Mouse (Mus musculus) G1E (cell line): ENCODE results near the gene Fam227a. TPM values are rescaled to one million over a fixed set of nuclear protein-coding genes. Genes with fewer than 3 reads are reported as not detected.

Experiments
- ATAC-seq: 2 replicates; pipeline ENCODE4 v1.8.0; 2016; ENCODE audit warnings: mild to moderate bottlenecking; ENCODE audit not compliant: insufficient number of reproducible peaks, poor library complexity, low FRiP score, severe bottlenecking; ENCODE audit errors: extremely low read depth
- DNase-seq: peaks from one replicate; pipeline ENCODE4 v3.0.0; 2012; ENCODE audit warnings: low spot score
- H3K27me3 ChIP-seq: 2 replicates; pipeline ENCODE4 v1.6.1; 2012; ENCODE audit warnings: mild to moderate bottlenecking, low read length, inconsistent platforms; ENCODE audit not compliant: insufficient read depth
- H3K36me3 ChIP-seq: replicated peaks from 2 replicates; pipeline ENCODE3; 2012; ENCODE audit warnings: mild to moderate bottlenecking, inconsistent platforms
- H3K4me1 ChIP-seq: 2 replicates; pipeline ENCODE4 v1.6.1; 2012; ENCODE audit warnings: low read depth, low read length, inconsistent platforms, mixed read lengths; ENCODE audit not compliant: insufficient read depth
- H3K4me3 ChIP-seq: 2 replicates; pipeline ENCODE4 v1.5.1; 2012; ENCODE audit warnings: low read depth, mild to moderate bottlenecking, inconsistent platforms, low read length, moderate library complexity, mixed read lengths
- H3K9me3 ChIP-seq: replicated peaks from 2 replicates; pipeline ENCODE4 v1.6.1; 2012; ENCODE audit warnings: inconsistent platforms
- CTCF ChIP-seq: IDR thresholded peaks from 2 replicates; pipeline ENCODE4 v1.5.1; 2012; ENCODE audit warnings: low read depth, low read length, inconsistent platforms, mixed read lengths
- GATA1 ChIP-seq: IDR thresholded peaks from 2 replicates; pipeline ENCODE4 v1.6.1; 2012; ENCODE audit warnings: borderline replicate concordance, low read length, inconsistent platforms, mixed read lengths
- GATA2 ChIP-seq: IDR thresholded peaks from 2 replicates; pipeline ENCODE4 v1.6.1; 2012; ENCODE audit warnings: low read depth, low read length, inconsistent platforms, borderline replicate concordance
- POLR2AphosphoS5 ChIP-seq: IDR thresholded peaks from 2 replicates; pipeline ENCODE4 v1.6.1; 2012; ENCODE audit warnings: low read depth, low read length, inconsistent platforms; ENCODE audit not compliant: insufficient replicate concordance
- TAL1 ChIP-seq: conservative IDR thresholded peaks from 2 replicates; pipeline ENCODE4 v1.6.1; 2012; ENCODE audit warnings: low read depth, low read length, inconsistent platforms, mixed read lengths
- polyA plus RNA-seq: library from polyadenylated mRNA; stranded (reverse); fragments of >175 nt; gene quantifications from 2 replicates; pipeline ENCODE4 v1.2.3, GENCODE M21; 2012
- total RNA-seq, 2 experiments: library from RNA; stranded (forward) in 1 of 2; stranded (reverse) in 1 of 2; fragments of 200-1000 nt in 1 of 2; fragments of >200 nt in 1 of 2; fragmentation: Nextera tagmentation in 1 of 2; gene quantifications; 2 replicates each; pipeline ENCODE4 v1.2.3; 2014 to 2017

Fam227a gene
- total and polyA plus RNA-seq, 3 experiments: 0.11 to 2.1 (median 0.90) TPM

DNA sequence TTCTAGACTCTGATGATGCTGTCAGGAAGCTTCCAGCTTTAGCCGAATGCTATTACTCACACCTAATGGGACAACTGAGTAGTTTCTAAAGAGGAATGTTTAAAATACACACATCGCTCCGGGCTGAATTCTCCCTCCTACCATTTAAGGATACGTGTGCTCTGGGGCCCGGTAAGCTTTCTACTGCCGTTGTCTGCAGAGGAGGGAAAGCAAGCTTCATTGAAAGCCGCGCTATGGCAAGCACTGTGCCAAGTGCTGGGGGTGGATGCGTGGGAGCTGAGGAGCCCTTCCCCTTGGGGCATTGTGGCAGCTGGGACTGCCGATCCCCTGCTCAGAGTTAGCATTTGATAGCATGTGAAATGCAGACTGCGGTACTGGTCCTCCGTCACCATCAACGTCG is 2.3 kb downstream of the Fam227a start:
- DNase-seq (no peak), ATAC-seq (no peak)
- H3K9me3 ChIP-seq: no peaks in the 10 kb centered on the region
- no peak for TF ChIP-seq GATA1
- no peak for TF ChIP-seq POLR2AphosphoS5
- no peak for TF ChIP-seq TAL1
- no peak for TF ChIP-seq GATA2
- no peak for TF ChIP-seq CTCF
- H3K36me3 ChIP-seq: peaks cover 9% of the 10 kb centered on the region
- no peak overlapping the region for H3K4me3 ChIP-seq
- H3K4me1 ChIP-seq: peaks cover 26% of the 10 kb centered on the region
- peaks cover 3% of the 10 kb centered on the region; the same call in 1 of the 2 replicates for H3K27me3 ChIP-seq

DNA sequence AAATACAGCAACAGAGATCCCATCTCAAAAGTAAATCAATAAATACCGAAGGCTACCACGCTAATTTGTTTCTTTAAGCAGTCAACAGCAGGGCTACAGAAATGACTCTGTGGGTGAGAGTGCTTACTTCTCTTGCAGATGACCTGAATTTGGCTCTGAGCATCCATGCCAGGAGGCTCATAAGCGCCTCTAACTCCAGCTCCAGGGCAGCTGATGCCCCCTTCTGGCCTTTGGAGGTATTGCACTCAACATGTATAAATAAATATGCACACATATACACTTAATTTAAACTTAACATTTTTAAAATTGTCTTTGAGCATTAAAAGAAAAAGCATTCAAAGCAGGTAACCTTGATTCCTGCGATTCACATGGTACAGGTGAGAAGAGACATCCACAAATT is 7.3 kb downstream of the Fam227a start:
- TF ChIP-seq GATA1: no peak
- TF ChIP-seq GATA2: no peak
- TF ChIP-seq TAL1: no peak
- TF ChIP-seq POLR2AphosphoS5: no peak
- TF ChIP-seq CTCF: peak; percentile 50; the same call in 1 of the 2 replicates
- DNase-seq (no peak), ATAC-seq (no peak)
- H3K4me3 ChIP-seq: no peak overlapping the region
- no peaks in the 10 kb centered on the region for H3K36me3 ChIP-seq
- no peaks in the 10 kb centered on the region for H3K9me3 ChIP-seq
- peaks cover 3% of the 10 kb centered on the region; the same call in 1 of the 2 replicates for H3K4me1 ChIP-seq
- peaks cover 6% of the 10 kb centered on the region; the same call in 1 of the 2 replicates for H3K27me3 ChIP-seq

DNA sequence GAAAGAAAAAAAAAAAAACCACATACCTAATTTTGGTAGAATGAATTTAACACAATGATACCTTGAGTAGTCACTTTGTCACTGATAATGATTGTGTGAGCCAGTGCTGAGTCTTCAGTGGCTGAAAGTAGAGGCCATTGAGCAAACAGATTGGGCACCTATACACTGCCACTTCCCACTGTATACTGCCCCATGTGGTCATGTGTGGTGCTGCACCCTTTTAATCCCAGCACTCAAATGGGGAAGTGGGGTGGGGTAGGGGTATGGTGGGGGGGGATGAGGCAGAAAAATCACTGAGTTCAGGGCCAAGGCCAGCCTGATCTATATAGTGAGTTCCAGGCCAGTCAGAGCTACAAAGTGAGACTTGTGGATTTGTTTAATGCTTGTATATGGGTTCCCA is 8.2 kb downstream of the Fam227a start:
- TF ChIP-seq POLR2AphosphoS5: no peak
- TF ChIP-seq GATA1: no peak
- peak; percentile 63 for TF ChIP-seq CTCF
- DNase-seq: peak; percentile 41
- Histone ChIP-seq H3K36me3 (no peaks in the 10 kb centered on the region), H3K4me3 (no peak overlapping the region), H3K27me3 (peaks cover 5% of the 10 kb centered on the region; the same call in 1 of the 2 replicates), H3K9me3 (no peaks in the 10 kb centered on the region), H3K4me1 (no peaks in the 10 kb centered on the region)
- no peak for ATAC-seq

DNA sequence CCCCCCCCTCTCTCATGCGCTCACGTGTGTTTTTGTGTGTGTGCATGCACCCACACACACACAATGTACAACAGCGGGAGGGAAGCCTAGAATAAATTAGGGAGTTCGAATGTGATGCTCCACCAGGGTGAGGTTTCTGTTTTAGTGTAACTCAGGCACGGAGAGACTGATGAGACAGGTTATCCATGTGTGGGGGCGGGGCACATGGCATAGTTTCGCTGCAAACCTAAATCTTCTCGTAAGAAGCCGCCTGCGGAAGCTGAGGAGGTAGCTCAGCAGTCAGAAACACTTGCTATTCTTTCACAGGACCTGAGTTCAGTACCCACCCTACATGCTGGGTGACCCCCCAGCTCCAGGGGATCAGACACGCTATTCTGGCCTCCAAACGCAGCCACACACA is 10.6 kb downstream of the Fam227a start:
- ATAC-seq (no peak), DNase-seq (no peak)
- Histone ChIP-seq H3K4me3 (no peak overlapping the region), H3K27me3 (peaks cover 9% of the 10 kb centered on the region; the same call in 1 of the 2 replicates), H3K9me3 (no peaks in the 10 kb centered on the region), H3K36me3 (no peaks in the 10 kb centered on the region), H3K4me1 (no peaks in the 10 kb centered on the region)
- TF ChIP-seq GATA1 (no peak), GATA2 (no peak), TAL1 (no peak), POLR2AphosphoS5 (no peak), CTCF (no peak)

DNA sequence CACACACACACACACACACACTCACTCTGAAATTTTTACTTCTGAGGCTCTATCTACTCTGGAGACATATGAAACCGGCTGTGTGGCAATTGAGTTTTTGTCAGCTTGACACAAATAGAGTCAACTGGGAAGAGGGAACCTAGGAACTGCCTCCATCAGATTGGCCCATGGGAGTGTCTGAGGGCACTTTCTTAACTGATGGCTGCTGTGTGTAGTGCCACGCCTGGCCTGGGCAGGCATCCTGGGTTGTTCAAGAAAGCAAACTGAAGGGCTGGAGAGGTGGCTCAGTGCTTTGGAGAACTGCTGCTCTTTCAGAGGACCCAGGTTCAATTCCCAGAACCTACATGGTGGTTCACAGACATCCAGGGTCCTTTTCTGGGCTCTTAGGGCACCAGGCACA is 13.3 kb downstream of the Fam227a start:
- H3K36me3 ChIP-seq: no peaks in the 10 kb centered on the region
- H3K4me3 ChIP-seq: no peak overlapping the region
- DNase-seq (no peak), ATAC-seq (no peak)
- H3K4me1 ChIP-seq: no peaks in the 10 kb centered on the region
- TF ChIP-seq GATA2: no peak
- no peaks in the 10 kb centered on the region for H3K9me3 ChIP-seq
- peaks cover 13% of the 10 kb centered on the region; the same call in 1 of the 2 replicates for H3K27me3 ChIP-seq

DNA sequence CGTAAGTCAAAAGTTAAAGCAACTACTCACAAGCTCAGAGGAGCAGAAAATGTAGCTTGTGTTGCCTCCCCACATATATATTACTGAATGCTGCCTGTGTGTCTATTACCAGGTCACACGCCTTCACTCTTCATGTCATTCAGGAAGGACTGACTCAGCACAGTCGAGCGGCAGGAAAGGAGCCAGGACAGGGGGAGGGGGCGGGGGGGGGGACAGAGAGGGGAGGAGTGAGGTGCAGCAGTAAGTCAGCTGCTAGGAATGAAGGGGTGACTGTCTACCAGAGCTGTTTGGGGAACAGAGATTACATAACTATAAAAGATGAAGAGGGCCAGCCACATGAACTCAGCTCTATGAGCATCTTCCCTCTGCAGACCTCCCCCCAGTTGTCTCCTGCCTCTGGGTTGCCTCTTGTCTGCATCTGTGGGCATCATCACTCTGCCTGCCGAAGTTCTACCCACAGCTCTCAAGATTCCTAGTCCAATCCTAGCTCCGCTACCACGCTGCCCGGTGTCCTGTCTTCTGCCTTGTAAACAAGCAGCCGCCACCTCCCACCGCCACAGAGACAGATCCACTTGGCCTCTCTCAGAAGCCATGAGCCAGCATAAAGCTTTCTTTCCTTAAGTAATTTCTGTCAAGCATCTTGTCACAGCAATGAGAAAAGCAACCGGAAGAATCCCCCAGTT is 17.5 kb downstream of the Fam227a start:
- no peaks in the 10 kb centered on the region for H3K4me1 ChIP-seq
- H3K9me3 ChIP-seq: no peaks in the 10 kb centered on the region
- no peaks in the 10 kb centered on the region for H3K36me3 ChIP-seq
- ATAC-seq (no peak), DNase-seq (no peak)
- H3K27me3 ChIP-seq: peaks cover 11% of the 10 kb centered on the region; the same call in 1 of the 2 replicates
- H3K4me3 ChIP-seq: no peak overlapping the region
- TF ChIP-seq GATA1: no peak

DNA sequence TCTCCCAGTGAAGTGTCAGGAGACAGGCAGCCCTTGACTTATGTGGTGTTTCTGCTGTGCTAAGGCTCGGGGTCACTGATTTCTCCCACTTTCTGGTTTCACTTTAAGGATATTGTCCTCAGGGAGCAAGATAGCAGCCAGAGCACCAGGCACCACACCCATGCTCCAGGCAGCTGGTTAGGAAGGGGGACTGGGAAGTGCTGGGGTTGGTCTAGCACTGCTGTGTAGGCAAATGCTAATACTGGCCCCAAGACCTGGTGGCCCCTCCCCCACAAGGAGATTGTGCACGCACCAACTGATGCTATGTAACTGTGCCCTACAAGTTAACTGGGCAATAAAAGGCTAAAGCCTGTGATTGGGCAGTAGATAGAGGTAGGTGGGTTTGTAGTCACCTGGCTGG is 28.3 kb downstream of the Fam227a start:
- TF ChIP-seq TAL1: no peak
- no peak for TF ChIP-seq GATA2
- TF ChIP-seq POLR2AphosphoS5: no peak
- no peak for TF ChIP-seq CTCF
- TF ChIP-seq GATA1: no peak
- DNase-seq (no peak), ATAC-seq (no peak)
- Histone ChIP-seq H3K36me3 (no peaks in the 10 kb centered on the region), H3K9me3 (no peaks in the 10 kb centered on the region), H3K4me3 (no peak overlapping the region), H3K27me3 (peaks cover 9% of the 10 kb centered on the region; the same call in 1 of the 2 replicates), H3K4me1 (peaks cover 4% of the 10 kb centered on the region; the same call in 1 of the 2 replicates)
